Mouse (Mus musculus): ENCODE measurements around the gene Avpi1. TPM values are rescaled to one million over a fixed set of nuclear protein-coding genes. Genes with fewer than 3 reads are reported as not detected.
"Not testable (repeated sequence)": the region's sequence is repeated elsewhere in the genome, so short reads cannot be mapped to it uniquely, and the experiment has no call there.

Gene Avpi1
- polyA plus RNA-seq, 1 experiment from 2014 or later: 8.1 TPM

- Histone ChIP-seq H3K4me1 (peaks cover 40% of the 10 kb centered on the region), H3K4me2 (replicated peaks) (peak overlapping the region; percentile 63), H3K27me3 (no peaks in the 10 kb centered on the region), H3K4me3 (peak overlapping the region; percentile 83), H3K36me3 (0 out of 2 replicates have a peak, but pooled peaks cover 6% of the 10 kb centered on the region), H3K9me3 (no peaks in the 10 kb centered on the region), H3K9ac (replicated peaks) (0 out of 2 replicates have a peak overlapping the region, but pooled peaks have one; percentile 21), H3K27ac (replicated peaks) (peak overlapping the region; percentile 73)
- ATAC-seq (replicated peaks): no peak
- 19% methylated on average over 14 of the region's 14 CpGs for WGBS
Observed at GRCm38 (mm10) chr19:42089103-42089747, 39.6 kb downstream of the Avpi1 start.

- no peaks in the 10 kb centered on the region for H3K27me3 ChIP-seq
- peak within 1 kb of the TSS; percentile 85 for H3K9ac ChIP-seq (replicated peaks)
- H3K4me2 ChIP-seq (replicated peaks): peak within 1 kb of the TSS; percentile 94
- no peaks in the 10 kb centered on the region for H3K36me3 ChIP-seq
- WGBS: 0% methylated on average over 21 of the region's 21 CpGs
- H3K9me3 ChIP-seq: no peaks in the 10 kb centered on the region
- H3K27ac ChIP-seq (replicated peaks): peak within 1 kb of the TSS; percentile 75
- peak within 1 kb of the TSS; percentile 92 for H3K4me3 ChIP-seq
- ATAC-seq (replicated peaks): peak; percentile 85
- peaks cover 24% of the 10 kb centered on the region for H3K4me1 ChIP-seq
Observed at GRCm38 (mm10) chr19:42086166-42086565, 42.7 kb downstream of the Avpi1 start, which contains the start of gene Morn4. Gene Morn4 (minus strand): TSS chr19:42086357.

- H3K36me3 ChIP-seq: no peaks in the 10 kb centered on the region
- peaks cover 20% of the 10 kb centered on the region for H3K4me1 ChIP-seq
- H3K4me3 ChIP-seq: peak overlapping the region; percentile 92
- H3K27ac ChIP-seq (replicated peaks): peak overlapping the region; percentile 75
- ATAC-seq (replicated peaks): peak; percentile 1; the same call in 1 of the 2 replicates
- peak overlapping the region; percentile 85 for H3K9ac ChIP-seq (replicated peaks)
- WGBS: 5% methylated on average over 10 of the region's 10 CpGs
- H3K9me3 ChIP-seq: no peaks in the 10 kb centered on the region
- peak overlapping the region; percentile 94 for H3K4me2 ChIP-seq (replicated peaks)
- no peaks in the 10 kb centered on the region for H3K27me3 ChIP-seq
Observed at GRCm38 (mm10) chr19:42085690-42086089, 43.2 kb downstream of the Avpi1 start.

- not testable (repeated sequence) for H3K4me1 ChIP-seq; H3K4me2 ChIP-seq (replicated peaks); ATAC-seq (replicated peaks); H3K27ac ChIP-seq (replicated peaks); H3K27me3 ChIP-seq; H3K4me3 ChIP-seq; H3K9ac ChIP-seq (replicated peaks); H3K9me3 ChIP-seq
- peaks cover 19% of the 10 kb centered on the region for H3K36me3 ChIP-seq
- WGBS: 95% methylated on average over 5 of the region's 5 CpGs
Observed at GRCm38 (mm10) chr19:42081613-42082012, 47.2 kb downstream of the Avpi1 start.

- no peak overlapping the region for H3K27ac ChIP-seq (replicated peaks)
- no peak overlapping the region for H3K4me3 ChIP-seq
- peaks cover 30% of the 10 kb centered on the region for H3K36me3 ChIP-seq
- H3K9me3 ChIP-seq: no peaks in the 10 kb centered on the region
- no peak for ATAC-seq (replicated peaks)
- H3K4me2 ChIP-seq (replicated peaks): no peak overlapping the region
- peaks cover 2% of the 10 kb centered on the region for H3K4me1 ChIP-seq
- H3K27me3 ChIP-seq: no peaks in the 10 kb centered on the region
- 89% methylated on average over 11 of the region's 11 CpGs for WGBS
- H3K9ac ChIP-seq (replicated peaks): no peak overlapping the region
Observed at GRCm38 (mm10) chr19:42080469-42080868, 48.4 kb downstream of the Avpi1 start.

GRCm38 (mm10) chr19:42079950-42080349 is 48.9 kb downstream of the Avpi1 start:
- Histone ChIP-seq H3K27me3 (no peaks in the 10 kb centered on the region), H3K27ac (replicated peaks) (no peak overlapping the region), H3K36me3 (peaks cover 35% of the 10 kb centered on the region), H3K4me2 (replicated peaks) (no peak overlapping the region), H3K9me3 (no peaks in the 10 kb centered on the region), H3K4me3 (no peak overlapping the region), H3K9ac (replicated peaks) (no peak overlapping the region), H3K4me1 (no peaks in the 10 kb centered on the region)
- ATAC-seq (replicated peaks): no peak
- WGBS: 84% methylated on average over 5 of the region's 5 CpGs

GRCm38 (mm10) chr19:42079006-42079405 is 49.9 kb downstream of the Avpi1 start:
- Histone ChIP-seq H3K4me1 (no peaks in the 10 kb centered on the region), H3K36me3 (peaks cover 44% of the 10 kb centered on the region), H3K27ac (replicated peaks) (no peak overlapping the region), H3K9ac (replicated peaks) (no peak overlapping the region), H3K4me2 (replicated peaks) (no peak overlapping the region), H3K4me3 (no peak overlapping the region), H3K27me3 (no peaks in the 10 kb centered on the region), H3K9me3 (no peaks in the 10 kb centered on the region)
- ATAC-seq (replicated peaks): no peak
- 94% methylated on average over 12 of the region's 12 CpGs for WGBS

GRCm38 (mm10) chr19:42078566-42078965 is 50.3 kb downstream of the Avpi1 start:
- no peaks in the 10 kb centered on the region for H3K4me1 ChIP-seq
- no peak overlapping the region for H3K9ac ChIP-seq (replicated peaks)
- over 99% methylated on average over 8 of the region's 8 CpGs for WGBS
- no peak overlapping the region for H3K4me2 ChIP-seq (replicated peaks)
- H3K36me3 ChIP-seq: peaks cover 48% of the 10 kb centered on the region
- no peak for ATAC-seq (replicated peaks)
- H3K9me3 ChIP-seq: no peaks in the 10 kb centered on the region
- no peak overlapping the region for H3K27ac ChIP-seq (replicated peaks)
- no peaks in the 10 kb centered on the region for H3K27me3 ChIP-seq
- no peak overlapping the region for H3K4me3 ChIP-seq

- no peak overlapping the region for H3K4me2 ChIP-seq (replicated peaks)
- WGBS: 93% methylated on average over 16 of the region's 16 CpGs
- no peak for ATAC-seq (replicated peaks)
- H3K27ac ChIP-seq (replicated peaks): no peak overlapping the region
- no peaks in the 10 kb centered on the region for H3K4me1 ChIP-seq
- no peaks in the 10 kb centered on the region for H3K27me3 ChIP-seq
- no peak overlapping the region for H3K9ac ChIP-seq (replicated peaks)
- H3K36me3 ChIP-seq: peaks cover 56% of the 10 kb centered on the region
- H3K4me3 ChIP-seq: no peak overlapping the region
- no peaks in the 10 kb centered on the region for H3K9me3 ChIP-seq
Observed at GRCm38 (mm10) chr19:42075992-42076391, 52.9 kb downstream of the Avpi1 start.

GRCm38 (mm10) chr19:42075051-42075450 is 53.8 kb downstream of the Avpi1 start:
- no peak for ATAC-seq (replicated peaks)
- no peak overlapping the region for H3K9ac ChIP-seq (replicated peaks)
- 83% methylated on average over 2 of the region's 2 CpGs for WGBS
- no peaks in the 10 kb centered on the region for H3K9me3 ChIP-seq
- H3K4me2 ChIP-seq (replicated peaks): no peak overlapping the region
- no peak overlapping the region for H3K4me3 ChIP-seq
- no peaks in the 10 kb centered on the region for H3K27me3 ChIP-seq
- no peaks in the 10 kb centered on the region for H3K4me1 ChIP-seq
- peaks cover 56% of the 10 kb centered on the region for H3K36me3 ChIP-seq
- no peak overlapping the region for H3K27ac ChIP-seq (replicated peaks)

All from forebrain, embryonic 15.5 days (tissue).